Mouse (Mus musculus) layer of hippocampus, adult 11-12 months (tissue): ENCODE measurements at regions not wholly inside any gene's neighbourhood (a gene's known extent, or its start where the extent isn't known, plus 50 kb on each side); places are given as distances from the start of the nearest gene placed in this dataset.
"Not testable (repeated sequence)": the region's sequence is repeated elsewhere in the genome, so short reads cannot be mapped to it uniquely, and the experiment has no call there.

Experiments used
- DNase-seq: peaks from one replicate; pipeline ENCODE4 v3.0.0; 2022; ENCODE audit warnings: low spot score

GRCm38 (mm10) chr5:134046086-134046485 is 53.4 kb upstream of the Castor2 start:
- no peak for DNase-seq

DNA sequence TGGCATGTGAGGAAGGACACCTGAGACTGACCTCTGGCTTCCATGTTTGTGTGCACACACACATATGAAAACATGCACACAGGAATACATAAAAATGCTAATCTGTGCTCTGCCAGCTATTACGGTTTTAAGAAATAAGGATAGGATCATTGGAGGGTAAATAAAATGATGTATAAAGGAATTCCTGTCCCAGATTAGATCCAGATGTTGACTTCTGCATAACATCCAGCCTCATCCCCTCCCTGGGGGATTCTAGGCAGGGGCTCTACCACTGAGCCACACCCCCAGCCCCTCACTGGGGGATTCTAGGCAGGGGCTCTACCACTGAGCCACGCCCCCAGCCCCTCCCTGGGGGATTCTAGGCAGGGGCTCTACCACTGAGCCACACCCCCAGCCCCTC is 56.6 kb upstream of the Castor2 start:
- not testable (repeated sequence) for DNase-seq

- no peak for DNase-seq
Observed at GRCm38 (mm10) chr5:134027316-134027966, 72.1 kb upstream of the Castor2 start.

GRCm38 (mm10) chr5:134019651-134020432 is 79.7 kb upstream of the Castor2 start:
- DNase-seq = no peak

GRCm38 (mm10) chr5:134014257-134015163 is 85.0 kb upstream of the Castor2 start:
- DNase-seq = peak; percentile 29

- DNase-seq = no peak
Observed at GRCm38 (mm10) chr5:134013206-134013605, 86.3 kb upstream of the Castor2 start.

DNA sequence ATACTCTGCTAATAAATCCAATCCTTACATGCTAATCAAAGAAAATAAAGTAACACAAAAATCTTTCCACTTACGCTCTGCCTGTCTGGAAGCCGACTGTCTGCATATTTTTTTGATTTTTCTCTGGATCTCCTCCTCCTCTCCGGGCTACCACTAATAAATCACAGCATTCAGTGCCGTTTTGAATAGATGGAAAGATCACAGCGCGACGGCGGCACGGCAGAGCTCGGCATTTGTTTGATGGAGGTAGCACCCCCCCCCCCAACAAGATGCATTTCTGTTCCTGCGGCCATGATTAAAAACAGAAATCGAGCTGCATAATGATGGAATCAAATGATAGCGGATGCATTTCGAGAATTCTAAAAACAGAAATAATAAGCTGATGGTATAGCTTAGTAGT is 89.7 kb upstream of the Castor2 start:
- DNase-seq = no peak

- no peak for DNase-seq
Observed at GRCm38 (mm10) chr5:134007127-134007771, 92.3 kb upstream of the Castor2 start.

DNA sequence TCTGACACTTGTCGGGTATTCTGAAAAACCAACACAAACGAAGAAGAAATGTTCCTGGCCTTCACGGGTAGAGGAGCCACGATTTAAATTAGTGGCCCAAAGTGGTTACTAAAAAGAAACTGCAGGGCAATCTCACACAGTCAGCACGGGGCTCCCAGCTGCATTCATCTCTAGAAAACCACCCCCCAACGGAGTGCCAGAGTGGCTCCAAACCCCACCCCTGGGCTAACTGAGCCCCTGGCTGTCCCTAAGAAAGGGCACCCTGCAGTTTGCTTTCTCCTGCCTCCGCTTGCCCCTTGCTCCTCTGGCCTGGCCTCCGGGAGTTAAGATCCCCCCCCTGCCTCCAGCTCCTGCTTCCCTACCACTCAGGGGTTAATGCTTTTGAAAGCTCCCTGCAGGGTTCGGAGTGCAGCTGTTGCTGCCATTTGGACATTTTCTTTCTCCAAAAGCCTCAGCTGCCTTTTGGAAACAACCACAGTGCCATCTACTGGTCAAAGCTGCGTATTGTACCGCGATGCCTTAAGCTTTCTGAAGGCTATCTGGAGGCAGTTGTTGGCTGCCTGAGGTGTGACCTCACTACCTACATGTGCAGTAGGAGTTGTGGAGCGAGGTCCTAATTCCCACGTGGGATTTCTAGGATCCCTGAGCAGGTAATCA is 92.9 kb upstream of the Castor2 start:
- peak; percentile 84 for DNase-seq

DNA sequence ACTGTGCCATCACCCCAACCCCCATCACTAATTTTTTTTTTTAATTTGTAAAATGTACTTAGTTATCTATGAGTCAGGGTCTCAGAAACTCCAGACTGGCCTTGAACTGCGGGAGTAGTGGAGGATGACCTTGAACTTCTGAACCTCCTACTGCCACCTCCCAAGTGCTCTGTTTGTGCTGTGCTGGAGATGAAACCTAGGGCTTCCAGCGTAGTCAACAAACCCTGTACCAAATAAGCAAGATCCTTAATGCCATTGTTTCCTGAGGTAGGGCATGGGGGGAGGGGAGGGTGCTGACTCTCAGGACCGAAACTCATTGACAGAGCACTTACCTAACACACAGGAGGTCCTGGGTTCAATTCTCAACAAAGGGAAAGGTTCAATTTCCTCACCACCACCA is 93.5 kb upstream of the Castor2 start:
- DNase-seq = no peak

DNA sequence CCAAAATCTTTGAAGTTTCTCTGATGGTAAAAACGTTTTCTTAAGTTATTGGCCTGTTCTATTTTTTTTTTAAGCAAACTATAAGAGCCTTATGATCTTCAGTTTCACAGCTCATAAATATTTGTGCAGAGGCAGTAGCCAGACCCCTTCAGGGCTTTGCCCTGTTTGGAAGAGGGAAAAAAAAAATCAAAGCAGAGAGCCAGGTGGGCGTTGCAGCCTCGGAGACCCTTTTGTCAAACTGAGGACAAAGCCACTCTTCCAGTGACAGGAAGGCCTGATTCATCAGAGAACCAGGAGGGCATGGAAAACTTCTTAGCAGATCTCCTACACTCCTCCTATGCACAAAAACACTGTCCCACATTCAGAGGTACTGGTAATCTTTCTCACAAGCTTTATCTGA is 99.4 kb upstream of the Castor2 start:
- DNase-seq = no peak

DNA sequence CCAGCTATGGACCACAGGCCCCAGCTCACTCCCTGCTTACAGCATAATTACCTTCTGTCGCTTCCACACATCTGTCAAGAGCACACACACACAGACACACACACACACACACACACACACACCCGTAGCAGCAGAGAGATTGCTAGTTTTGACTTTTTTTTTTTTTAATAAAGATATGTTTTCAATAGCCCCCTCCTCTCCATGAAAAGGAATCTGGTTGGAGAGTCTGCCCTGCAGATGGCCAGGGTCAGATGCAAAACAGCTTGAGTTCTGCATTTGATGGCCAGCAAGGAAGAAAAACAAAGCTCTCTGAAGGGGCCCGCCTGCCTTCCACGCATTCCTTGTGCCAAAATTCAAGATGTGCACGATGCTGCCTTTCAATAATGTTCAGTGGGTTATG is 99.8 kb upstream of the Castor2 start:
- no peak for DNase-seq

- no peak for DNase-seq
Observed at GRCm38 (mm10) chr5:133991994-133992393, 107.5 kb upstream of the Castor2 start.

- peak; percentile 17 for DNase-seq
Observed at GRCm38 (mm10) chr5:133991556-133991955, 108.0 kb upstream of the Castor2 start.

DNA sequence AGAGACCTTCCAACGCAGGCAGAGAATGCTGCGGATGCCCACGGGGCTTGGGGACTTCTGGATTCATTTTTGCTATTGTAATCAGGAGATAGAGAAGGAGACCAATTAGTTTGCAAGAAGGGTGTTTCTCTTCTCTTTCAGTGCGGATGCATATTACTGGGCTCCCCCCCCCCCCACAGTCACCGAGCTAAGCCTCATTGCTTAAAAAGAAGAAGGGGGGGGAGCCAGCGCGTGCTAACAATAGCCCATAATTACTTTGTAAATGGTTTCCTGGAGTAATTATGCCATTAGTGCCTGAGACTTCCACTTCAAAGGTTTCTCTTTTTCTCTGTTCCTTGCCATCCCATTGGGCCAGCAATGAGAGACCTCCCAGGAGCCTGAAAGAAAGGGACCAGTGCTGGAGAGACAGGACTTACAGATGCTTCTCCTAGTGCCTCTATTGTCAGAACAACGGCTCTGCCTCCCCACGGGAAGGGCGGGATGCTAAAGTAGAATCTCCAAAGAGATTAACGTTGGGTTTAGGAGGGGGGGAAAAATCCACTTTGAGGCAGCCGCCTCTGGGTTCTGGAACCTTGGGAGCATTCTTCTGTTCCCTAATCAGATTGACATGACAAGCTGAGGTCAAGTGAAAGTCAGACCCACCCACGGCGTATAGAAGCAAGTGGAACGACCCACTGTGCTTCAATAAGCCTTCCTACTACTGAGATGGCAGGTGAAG is 116.1 kb upstream of the Castor2 start:
- no peak for DNase-seq

DNA sequence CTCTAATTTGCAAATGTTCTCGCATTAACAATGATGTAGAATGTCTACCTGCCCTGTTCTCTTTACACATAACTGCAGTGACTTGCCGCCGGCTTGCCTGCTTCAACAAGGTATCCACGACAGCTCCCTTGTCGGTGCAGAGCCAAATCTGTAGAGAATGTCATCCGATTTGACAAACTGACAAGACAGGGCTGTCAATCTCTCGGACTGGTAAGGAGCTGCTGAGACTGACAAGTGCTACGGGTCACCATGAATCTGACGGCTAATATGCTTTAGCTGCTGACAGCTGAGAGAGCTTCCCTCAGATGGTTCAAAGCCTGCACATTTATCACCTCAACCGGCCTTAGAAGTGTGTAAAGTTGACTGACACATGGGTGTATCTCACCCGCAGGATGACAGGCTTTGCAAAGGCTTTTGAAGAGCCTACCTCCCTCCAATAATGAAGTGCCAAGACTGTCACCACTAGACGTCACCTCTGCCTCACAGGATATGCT is 129.0 kb upstream of the Castor2 start:
- no peak for DNase-seq

DNA sequence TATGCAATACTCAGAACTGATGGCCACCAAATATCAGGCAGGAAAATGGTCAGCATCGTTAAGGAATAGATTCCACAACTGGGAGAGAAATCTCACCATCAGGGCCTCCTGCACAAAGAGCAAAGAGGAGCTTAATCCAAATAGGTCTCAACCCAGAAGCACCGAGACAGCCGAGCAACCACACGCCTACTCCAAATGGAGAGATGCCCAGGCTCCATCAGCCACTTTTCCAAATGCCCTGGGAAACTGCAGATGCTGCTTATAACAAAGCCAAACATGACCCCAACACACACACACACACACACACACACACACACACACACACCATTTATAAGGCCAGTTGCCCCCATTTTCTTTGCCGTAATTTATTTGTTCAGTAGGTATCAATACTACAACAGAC is 136.2 kb upstream of the Castor2 start:
- peak; percentile 53 for DNase-seq

GRCm38 (mm10) chr5:133940841-133941240 is 158.7 kb upstream of the Castor2 start:
- peak; percentile 58 for DNase-seq

- DNase-seq = no peak
Observed at GRCm38 (mm10) chr5:133940030-133940429, 159.5 kb upstream of the Castor2 start.
